Mouse (Mus musculus) hindbrain, embryonic 16.5 days (tissue): Measurements from ENCODE around the gene Eef1a2. TPM values are rescaled to one million over a fixed set of nuclear protein-coding genes. Genes with fewer than 3 reads are reported as not detected.

Source experiments
- ATAC-seq: fragments of 200-750 bp; cut with Nextera tagmentation; 2 replicates; pipeline ENCODE4 v1.8.0; 2017; ENCODE audit warnings: moderate TSS enrichment, moderate library complexity
- H3K27ac ChIP-seq: fragments of 300-500 bp; sonication (generic); 2 replicates; pipeline ENCODE4 v1.5.1; 2014; ENCODE audit warnings: low read depth, mild to moderate bottlenecking, control low read depth, low read length, moderate library complexity
- H3K27me3 ChIP-seq: fragments of 300-500 bp; sonication (generic); replicated peaks from 2 replicates; pipeline ENCODE4 v1.6.1; 2014; ENCODE audit warnings: low read length; ENCODE audit not compliant: control insufficient read depth, insufficient read depth
- H3K36me3 ChIP-seq: fragments of 300-500 bp; sonication (generic); 2 replicates; pipeline ENCODE4 v1.6.1; 2014; ENCODE audit warnings: mild to moderate bottlenecking, low read length, moderate library complexity, mixed read lengths; ENCODE audit not compliant: control insufficient read depth, insufficient read depth
- H3K4me1 ChIP-seq: fragments of 300-500 bp; sonication (generic); 2 replicates; pipeline ENCODE4 v1.6.1; 2014; ENCODE audit warnings: low read depth, low read length; ENCODE audit not compliant: control insufficient read depth, insufficient read depth
- H3K4me2 ChIP-seq: fragments of 300-500 bp; sonication (generic); 2 replicates; pipeline ENCODE4 v1.6.1; 2014; ENCODE audit warnings: mild to moderate bottlenecking, low read length, control low read depth, moderate library complexity
- H3K4me3 ChIP-seq: fragments of 300-500 bp; sonication (generic); 2 replicates; pipeline ENCODE4 v1.5.1; 2014; ENCODE audit warnings: mild to moderate bottlenecking, low read length, control low read depth, moderate library complexity
- H3K9ac ChIP-seq: fragments of 300-500 bp; sonication (generic); 2 replicates; pipeline ENCODE4 v1.6.1; 2014; ENCODE audit warnings: low read depth, mild to moderate bottlenecking, control low read depth, low read length, moderate library complexity
- H3K9me3 ChIP-seq: fragments of 300-500 bp; sonication (generic); 2 replicates; pipeline ENCODE4 v1.6.1; 2014; ENCODE audit warnings: mild to moderate bottlenecking, low read length, moderate library complexity; ENCODE audit not compliant: control insufficient read depth
- WGBS: fragments of 180-500 bp; shearing (Covaris S2); extraction: QIAGEN DNeasy Blood & Tissue Kit; methylation state at CpG from one replicate; pipeline ENCODE4 v1.1.7; 2014; 5-methylcytosine and 5-hydroxymethylcytosine counted together
- polyA plus RNA-seq: library from polyadenylated mRNA; unstranded; fragments of >200 nt; fragmentation: Nextera tagmentation; extraction: Ambion mirVana; gene quantifications from 2 replicates; pipeline ENCODE4 v1.2.1, GENCODE M21; 2015

The Eef1a2 gene
- polyA plus RNA-seq, result 5.4 and 9.7 TPM in 2 replicates

DNA sequence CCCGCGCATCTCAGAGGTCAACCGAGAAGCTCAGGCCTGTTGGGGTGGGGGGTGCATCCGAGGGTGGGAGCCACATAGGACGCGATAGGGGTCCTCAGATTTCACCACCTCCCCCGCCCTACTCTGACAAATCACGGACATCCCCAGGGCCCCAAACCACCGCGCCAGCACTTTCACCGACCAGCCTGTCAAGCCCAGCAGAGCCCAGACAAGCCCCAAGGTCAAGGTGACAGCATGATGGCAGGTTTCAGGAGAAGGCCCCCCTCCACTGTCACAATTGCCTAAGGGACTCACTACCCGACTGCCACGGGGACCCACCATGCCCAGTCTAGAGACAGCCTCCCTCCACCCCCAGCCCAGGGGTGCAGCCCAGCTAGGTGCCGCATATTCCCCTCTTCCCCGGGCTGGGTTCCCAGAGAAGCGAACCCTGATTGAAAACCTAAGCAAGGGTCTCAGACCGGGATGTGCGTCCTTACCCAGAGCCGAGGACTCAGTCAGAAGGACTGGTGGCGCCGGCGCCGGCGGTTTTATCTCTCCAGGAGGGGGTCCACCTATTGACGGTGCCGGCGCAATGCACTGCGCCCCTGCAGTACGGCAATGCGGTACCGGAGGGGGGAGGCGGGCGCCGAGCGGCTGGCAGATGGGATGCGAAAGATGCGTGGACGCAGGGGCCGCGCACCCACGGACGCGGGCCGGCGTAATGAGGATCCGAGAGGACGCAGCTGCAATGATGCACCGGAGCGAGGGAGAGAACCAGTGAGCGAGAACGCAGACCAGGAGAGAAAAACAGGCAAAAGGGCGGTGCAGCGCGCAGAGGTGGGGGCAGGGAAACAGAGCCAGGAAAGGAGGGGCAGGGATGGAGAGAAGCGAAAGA lies at the start of gene Eef1a2:
Gene Eef1a2 (minus strand): TSS at position 767 of the 874 bp plus-strand sequence.
- Histone ChIP-seq H3K27ac (peak within 1 kb of the TSS; percentile 86), H3K4me3 (peak within 1 kb of the TSS; percentile 56), H3K4me2 (peak within 1 kb of the TSS; percentile 76), H3K9ac (peak within 1 kb of the TSS; percentile 80), H3K9me3 (no peaks in the 10 kb centered on the region), H3K36me3 (peaks cover 8% of the 10 kb centered on the region; the same call in 1 of the 2 replicates), H3K27me3 (no peaks in the 10 kb centered on the region), H3K4me1 (peaks cover 30% of the 10 kb centered on the region)
- 4% methylated on average over 54 of the region's 55 CpGs for WGBS
- peak; percentile 81 for ATAC-seq

DNA sequence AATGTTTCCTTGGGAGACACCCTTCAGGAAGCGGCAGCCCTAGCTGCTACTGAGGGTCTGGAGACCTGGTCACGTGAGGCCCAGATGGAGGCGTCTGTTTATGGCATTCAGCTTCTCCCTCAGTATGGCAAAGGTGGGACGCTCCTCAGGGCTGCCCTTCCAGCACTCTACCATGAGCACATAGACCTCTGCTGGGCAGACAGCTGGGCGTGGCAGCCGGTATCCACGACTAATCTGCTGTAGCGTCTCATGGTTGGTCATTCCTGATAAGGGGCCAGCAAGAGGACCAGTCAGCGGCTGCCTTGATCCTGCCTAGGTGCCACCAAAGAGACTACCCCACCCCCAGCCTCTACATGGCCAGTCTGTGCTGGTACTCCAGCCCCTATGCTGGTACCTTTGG lies 49.3 kb upstream of the Eef1a2 start:
- Histone ChIP-seq H3K27ac (no peak overlapping the region), H3K27me3 (peaks cover 2% of the 10 kb centered on the region), H3K9ac (no peak overlapping the region), H3K4me2 (no peak overlapping the region), H3K36me3 (no peaks in the 10 kb centered on the region), H3K4me3 (no peak overlapping the region), H3K9me3 (no peaks in the 10 kb centered on the region), H3K4me1 (no peaks in the 10 kb centered on the region)
- 89% methylated on average over 9 of the region's 9 CpGs for WGBS
- ATAC-seq, result no peak

DNA sequence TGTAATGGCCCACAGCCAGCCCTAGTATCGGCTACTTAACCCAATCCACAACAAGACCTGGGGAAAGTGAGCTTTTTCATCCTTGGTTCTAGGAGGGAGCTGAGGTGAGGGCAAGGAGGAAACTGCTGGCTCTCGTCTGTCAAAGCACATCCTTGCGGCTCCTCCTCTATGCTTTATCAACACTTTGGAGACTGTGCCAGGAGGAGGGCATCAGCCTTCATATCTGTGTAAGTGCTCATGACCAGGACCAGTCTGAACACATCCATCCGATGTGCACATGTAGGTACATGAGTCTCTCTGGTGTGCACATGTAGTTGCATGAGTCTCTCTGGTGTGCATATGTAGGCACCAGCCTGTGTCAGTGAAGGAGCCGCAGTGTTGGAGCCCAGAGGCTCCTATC lies 48.9 kb upstream of the Eef1a2 start:
- ATAC-seq, result no peak
- H3K4me2 ChIP-seq, result no peak overlapping the region
- H3K36me3 ChIP-seq, result no peaks in the 10 kb centered on the region
- H3K4me3 ChIP-seq, result no peak overlapping the region
- WGBS, result 94% methylated on average over 5 of the region's 5 CpGs
- no peak overlapping the region for H3K27ac ChIP-seq
- H3K9ac ChIP-seq, result no peak overlapping the region
- no peaks in the 10 kb centered on the region for H3K9me3 ChIP-seq
- H3K4me1 ChIP-seq, result no peaks in the 10 kb centered on the region
- no peaks in the 10 kb centered on the region for H3K27me3 ChIP-seq

DNA sequence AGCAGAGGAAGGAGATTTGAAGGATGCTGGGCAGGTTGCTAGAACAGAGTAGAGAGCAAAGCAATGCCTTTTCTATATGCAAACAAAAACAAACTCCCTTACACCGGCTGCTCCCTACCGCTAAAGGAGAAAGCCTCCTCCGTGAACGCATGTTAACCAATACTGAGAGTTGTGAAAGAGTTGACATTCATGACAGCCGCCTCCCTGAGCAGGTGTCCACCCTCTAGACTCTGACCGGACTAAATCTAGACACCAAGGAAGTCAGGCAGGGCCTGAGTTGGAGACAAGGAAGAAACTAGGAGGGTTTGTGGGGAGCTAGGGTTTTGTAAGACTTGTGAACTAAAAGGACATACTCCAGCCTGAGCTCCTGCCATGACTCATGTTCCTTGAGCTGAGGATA lies 46.1 kb upstream of the Eef1a2 start:
- no peaks in the 10 kb centered on the region for H3K9me3 ChIP-seq
- H3K27ac ChIP-seq, result no peak overlapping the region
- 74% methylated on average over 6 of the region's 6 CpGs for WGBS
- no peak overlapping the region for H3K4me2 ChIP-seq
- no peak overlapping the region for H3K9ac ChIP-seq
- no peaks in the 10 kb centered on the region for H3K27me3 ChIP-seq
- H3K36me3 ChIP-seq, result no peaks in the 10 kb centered on the region
- no peak overlapping the region for H3K4me3 ChIP-seq
- ATAC-seq, result no peak
- H3K4me1 ChIP-seq, result no peaks in the 10 kb centered on the region

DNA sequence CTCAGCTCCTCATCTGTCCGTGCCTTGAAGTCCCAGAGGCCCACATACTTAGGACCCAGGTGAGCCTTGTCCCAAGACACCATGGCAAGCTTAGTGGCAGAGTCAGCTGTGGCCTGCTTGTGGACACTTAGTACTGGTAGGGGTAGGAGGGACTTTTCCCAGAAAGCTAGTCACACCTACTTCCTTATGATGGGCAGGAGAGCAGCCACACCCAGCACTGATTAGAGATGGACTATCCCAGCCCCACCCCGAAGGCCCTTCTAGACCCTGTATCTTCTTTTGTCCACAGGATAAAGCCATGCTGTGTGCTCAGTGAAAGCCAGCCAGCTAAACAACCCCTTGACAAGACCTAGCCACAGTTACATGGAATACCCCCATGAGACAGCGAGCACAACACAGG lies 45.6 kb upstream of the Eef1a2 start, which contains the start of gene Ptk6:
Gene Ptk6 (minus strand): TSS at position 368 of the 400 bp plus-strand sequence.
- H3K4me3 ChIP-seq, result no peak within 1 kb of the TSS
- no peak within 1 kb of the TSS for H3K9ac ChIP-seq
- 85% methylated on average over 3 of the region's 3 CpGs for WGBS
- no peak within 1 kb of the TSS for H3K4me2 ChIP-seq
- no peak for ATAC-seq
- H3K4me1 ChIP-seq, result no peaks in the 10 kb centered on the region
- H3K27ac ChIP-seq, result no peak within 1 kb of the TSS
- H3K27me3 ChIP-seq, result no peaks in the 10 kb centered on the region
- no peaks in the 10 kb centered on the region for H3K36me3 ChIP-seq
- no peaks in the 10 kb centered on the region for H3K9me3 ChIP-seq

DNA sequence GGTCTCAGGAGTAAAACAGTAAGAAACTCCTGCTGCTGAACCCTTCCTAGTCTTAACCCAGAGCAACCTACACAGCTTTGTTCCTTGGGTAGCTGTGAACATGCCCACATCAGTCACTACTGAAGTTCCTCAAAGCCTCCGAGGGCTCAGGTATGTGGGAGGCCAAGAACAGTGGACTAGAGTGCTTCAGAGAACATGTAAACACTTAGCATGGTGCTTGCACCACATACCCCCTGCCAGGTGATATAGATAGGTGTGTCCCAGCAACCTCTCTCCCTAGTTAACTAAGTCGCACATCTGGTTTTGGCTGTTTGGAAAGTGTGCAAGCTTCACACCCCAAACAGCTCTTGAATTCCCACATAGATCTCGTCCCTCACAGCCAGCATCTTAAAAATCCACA lies 44.8 kb upstream of the Eef1a2 start:
- ATAC-seq, result no peak
- Histone ChIP-seq H3K4me1 (no peaks in the 10 kb centered on the region), H3K4me2 (no peak overlapping the region), H3K27me3 (no peaks in the 10 kb centered on the region), H3K4me3 (no peak overlapping the region), H3K36me3 (no peaks in the 10 kb centered on the region), H3K9ac (no peak overlapping the region), H3K9me3 (no peaks in the 10 kb centered on the region), H3K27ac (no peak overlapping the region)
- 80% methylated on average over 3 of the region's 3 CpGs for WGBS

DNA sequence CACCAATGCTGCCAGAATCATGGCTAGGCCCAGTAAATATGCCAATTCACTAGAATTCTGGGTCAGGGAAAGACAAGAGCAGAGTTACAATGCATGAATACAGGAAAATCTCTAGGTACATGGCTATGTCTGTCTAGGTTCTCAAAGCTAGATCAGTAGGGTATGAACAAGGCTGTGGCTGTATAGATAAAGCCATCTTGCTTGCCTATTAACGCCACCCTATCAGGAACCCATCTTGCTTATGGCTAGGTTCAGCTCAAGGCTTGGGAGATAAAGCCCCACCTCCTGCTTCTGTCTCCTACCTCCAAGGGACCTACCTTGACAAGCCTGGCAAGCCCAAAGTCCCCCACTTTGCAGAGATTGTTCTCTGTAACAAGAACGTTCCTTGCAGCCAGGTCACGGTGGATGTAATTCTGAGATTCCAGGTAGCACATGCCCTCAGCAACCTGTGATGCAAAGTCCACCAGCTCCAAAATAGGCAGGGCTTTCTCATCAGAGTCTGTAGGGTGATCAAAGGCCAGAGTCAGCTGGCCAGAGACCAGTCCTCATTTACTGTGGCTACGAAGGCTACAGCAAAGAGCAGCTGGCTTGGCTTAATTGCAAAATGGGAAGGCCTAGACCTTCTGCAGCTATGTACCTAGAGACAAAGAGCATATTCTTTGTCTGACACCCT lies 40.0 kb upstream of the Eef1a2 start:
- WGBS, result 86% methylated on average over 4 of the region's 4 CpGs
- no peak overlapping the region for H3K4me2 ChIP-seq
- no peak for ATAC-seq

DNA sequence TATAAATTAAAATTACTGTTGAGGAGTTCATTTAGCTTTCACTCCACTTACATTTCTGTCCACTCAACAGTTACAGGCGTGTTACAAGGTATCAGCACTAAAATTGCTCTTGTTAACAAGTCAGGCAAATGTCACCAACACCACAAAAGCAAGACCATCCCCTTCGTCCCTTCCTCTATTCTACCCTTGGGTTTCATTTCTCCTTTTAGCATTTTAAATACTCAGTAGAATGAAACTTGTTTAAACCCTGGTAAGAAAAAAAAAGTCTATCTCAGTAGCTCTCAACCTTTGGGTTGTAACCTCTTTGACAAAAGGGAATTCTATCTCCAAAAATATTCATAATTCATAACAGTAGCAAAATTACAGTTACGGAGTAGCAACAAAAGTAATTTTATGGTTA lies 36.2 kb upstream of the Eef1a2 start:
- H3K9me3 ChIP-seq, result no peaks in the 10 kb centered on the region
- ATAC-seq, result no peak
- peaks cover 8% of the 10 kb centered on the region for H3K4me1 ChIP-seq
- H3K9ac ChIP-seq, result no peak overlapping the region
- 75% methylated on average over 3 of the region's 3 CpGs for WGBS
- H3K4me2 ChIP-seq, result no peak overlapping the region
- no peaks in the 10 kb centered on the region for H3K27me3 ChIP-seq
- no peak overlapping the region for H3K4me3 ChIP-seq
- H3K36me3 ChIP-seq, result peaks cover 6% of the 10 kb centered on the region; the same call in 1 of the 2 replicates
- H3K27ac ChIP-seq, result no peak overlapping the region

More for the DNA sequence above, 40.0 kb upstream of the Eef1a2 start:
- Histone ChIP-seq H3K27me3 (no peaks in the 10 kb centered on the region), H3K36me3 (no peaks in the 10 kb centered on the region), H3K4me3 (no peak overlapping the region), H3K27ac (no peak overlapping the region), H3K9me3 (no peaks in the 10 kb centered on the region), H3K9ac (no peak overlapping the region), H3K4me1 (no peaks in the 10 kb centered on the region)

DNA sequence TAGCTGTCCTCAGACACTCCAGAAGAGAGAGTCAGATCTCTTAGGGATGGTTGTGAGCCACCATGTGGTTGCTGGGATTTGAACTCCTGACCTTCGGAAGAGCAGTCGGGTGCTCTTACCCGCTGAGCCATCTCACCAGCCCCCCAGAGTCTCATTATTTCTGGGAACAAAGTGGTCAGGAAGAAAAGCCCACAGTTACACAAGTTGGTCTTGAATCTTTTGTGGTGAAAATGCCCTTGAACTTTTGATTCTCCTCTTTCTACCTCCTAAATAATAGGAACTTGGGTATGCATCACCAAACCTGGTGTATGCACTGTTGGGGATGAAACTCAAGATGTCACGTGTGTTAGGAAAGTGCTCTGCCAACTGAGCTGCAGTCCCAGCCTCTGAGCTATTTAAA lies 35.1 kb upstream of the Eef1a2 start:
- H3K4me3 ChIP-seq, result no peak overlapping the region
- H3K4me2 ChIP-seq, result no peak overlapping the region
- H3K27ac ChIP-seq, result no peak overlapping the region
- no peak for ATAC-seq
- H3K36me3 ChIP-seq, result peaks cover 6% of the 10 kb centered on the region; the same call in 1 of the 2 replicates
- WGBS, result 53% methylated on average over 4 of the region's 4 CpGs
- H3K9ac ChIP-seq, result no peak overlapping the region
- no peaks in the 10 kb centered on the region for H3K9me3 ChIP-seq
- no peaks in the 10 kb centered on the region for H3K27me3 ChIP-seq
- peaks cover 8% of the 10 kb centered on the region for H3K4me1 ChIP-seq
